Comparison of ENCODE assay signal across 25 mouse cellular contexts in the genomic region with DNA sequence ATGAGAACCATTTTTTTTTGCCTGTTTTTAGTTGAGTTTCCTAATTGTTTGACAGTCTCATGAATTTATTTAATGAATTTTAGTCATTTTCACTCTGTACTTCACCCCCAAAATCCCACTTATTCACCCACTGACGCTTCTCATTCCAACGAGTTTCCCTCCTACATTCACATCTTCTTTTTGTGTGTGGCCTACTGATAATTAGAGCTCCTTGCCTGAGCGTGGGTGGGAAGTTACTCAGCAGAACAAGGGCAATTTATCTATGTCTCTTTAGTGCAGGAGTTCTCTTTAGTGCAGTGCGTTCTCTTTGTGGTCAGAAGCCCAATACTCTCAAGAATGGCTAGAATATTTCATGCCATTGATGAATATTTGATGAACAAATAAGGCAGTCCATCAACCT.
A peak's percentile ranks its signal among the peaks of the same experiment; 100 is the strongest.
DNase-seq lines count a peak whose midpoint lies in the region; TF ChIP-seq lines count a peak whose summit lies in the region.
"Had no signal": no experiment of that assay in that cellular context is flagged by ENCODE, and none has a peak within 500 bp of the region (broad histone marks: within the 10 kb centered on the region; RNA-seq: fewer than 3 reads in every experiment).

No protein-coding gene starts in this region.

- H3K27me3 ChIP-seq in heart, embryonic 10.5 days (ENCODE audit: insufficient read depth, poor library complexity, severe bottlenecking) = no peaks in the 10 kb centered on the region
- H3K27me3 ChIP-seq: embryonic facial prominence, embryonic 12.5 days; embryonic facial prominence, embryonic 15.5 days; heart, embryonic 12.5 days; heart, embryonic 15.5 days; hindbrain, embryonic 13.5 days; intestine, embryonic 15.5 days had no signal

- H3K27ac ChIP-seq in layer of hippocampus, adult 2 months = 0 out of 2 replicates have a peak overlapping the region, but pooled peaks have one; percentile 23
- H3K27ac ChIP-seq in heart, embryonic 10.5 days = no peak overlapping the region
- H3K27ac ChIP-seq: embryonic facial prominence, embryonic 12.5 days; embryonic facial prominence, embryonic 15.5 days; heart, adult 2 months; heart, embryonic 15.5 days; hindbrain, embryonic 10.5 days; hindbrain, embryonic 13.5 days; intestine, embryonic 15.5 days had no signal

- WGBS in heart, embryonic 10.5 days = 61% methylated on average over 4 of the region's 4 CpGs

- no peaks in the 10 kb centered on the region for H3K9me3 ChIP-seq in heart, embryonic 10.5 days
- H3K9me3 ChIP-seq: embryonic facial prominence, embryonic 12.5 days; embryonic facial prominence, embryonic 15.5 days; heart, embryonic 12.5 days; heart, embryonic 15.5 days; hindbrain, embryonic 10.5 days; hindbrain, embryonic 13.5 days; intestine, embryonic 15.5 days had no signal

- DNase-seq in layer of hippocampus, adult 2 months (ENCODE audit: low spot score in 2 of 2) = no peak
- no peak for DNase-seq in layer of hippocampus, postnatal 10 days (ENCODE audit: low spot score in 2 of 2)
- peak; percentile 41 for DNase-seq in right cerebral cortex, adult 18-20 months
- DNase-seq in right cerebral cortex, postnatal 14 days = no peak
- peak; percentile 56 for DNase-seq in Muller cell, postnatal 12 days (ENCODE audit: inconsistent ontology term)
- no peak for DNase-seq in adrenal gland, postnatal 10 days
- no peak for DNase-seq in heart, embryonic 10.5 days (ENCODE audit: low spot score)
- DNase-seq: adrenal gland, adult 2 months; adrenal gland, postnatal 25 days; cerebellum, adult 18-20 months; cerebellum, adult 9-10 months; cerebellum, postnatal 25 days; forebrain, postnatal 0 days; gastrocnemius, postnatal 10 days; gastrocnemius, postnatal 36 days; heart, adult 2 months; heart, postnatal 10 days; heart, postnatal 36 days had no signal

- H3K4me3 ChIP-seq in layer of hippocampus, adult 2 months = no peak overlapping the region
- no peak overlapping the region for H3K4me3 ChIP-seq in heart, embryonic 10.5 days
- H3K4me3 ChIP-seq: embryonic facial prominence, embryonic 12.5 days; embryonic facial prominence, embryonic 15.5 days; heart, adult 2 months; heart, embryonic 12.5 days; heart, embryonic 15.5 days; hindbrain, embryonic 10.5 days; hindbrain, embryonic 13.5 days; intestine, embryonic 15.5 days had no signal

- no peaks in the 10 kb centered on the region for H3K36me3 ChIP-seq in heart, embryonic 10.5 days
- H3K36me3 ChIP-seq: embryonic facial prominence, embryonic 12.5 days; embryonic facial prominence, embryonic 15.5 days; heart, embryonic 12.5 days; heart, embryonic 15.5 days; hindbrain, embryonic 10.5 days; hindbrain, embryonic 13.5 days; intestine, embryonic 15.5 days had no signal

- no peaks in the 10 kb centered on the region for H3K4me1 ChIP-seq in heart, embryonic 10.5 days
- H3K4me1 ChIP-seq: embryonic facial prominence, embryonic 12.5 days; embryonic facial prominence, embryonic 15.5 days; heart, embryonic 12.5 days; heart, embryonic 15.5 days; hindbrain, embryonic 10.5 days; hindbrain, embryonic 13.5 days; intestine, embryonic 15.5 days had no signal

- TF ChIP-seq CTCF in layer of hippocampus, adult 2 months (conservative IDR thresholded peaks at IDR 0.05) = no peak

Comparison
In these comparisons a context has a peak if more than half of its experiments do, and no peak if none do; other contexts are left out.
1. DNase-seq: peak in right cerebral cortex, adult 18-20 months (single experiment) and Muller cell, postnatal 12 days (single experiment); none in layer of hippocampus, adult 2 months (0 of 2), layer of hippocampus, postnatal 10 days (0 of 2), right cerebral cortex, postnatal 14 days (single experiment), adrenal gland, postnatal 10 days (single experiment) and heart, embryonic 10.5 days (single experiment).